Mouse (Mus musculus): Measurements from ENCODE around the gene Casq2.

Gene Casq2

GRCm38 (mm10) chr3:102081862-102082261 is 4.4 kb upstream of the Casq2 start:
- DNase-seq (ENCODE audit: low read depth), result peak; percentile 51

GRCm38 (mm10) chr3:102083589-102084230 is 2.5 kb upstream of the Casq2 start:
- DNase-seq (ENCODE audit: low read depth), result no peak

GRCm38 (mm10) chr3:102084833-102085491 is 1.3 kb upstream of the Casq2 start:
- DNase-seq (ENCODE audit: low read depth), result no peak

GRCm38 (mm10) chr3:102085719-102086118 is 496 bp upstream of the Casq2 start:
- no peak for DNase-seq (ENCODE audit: low read depth)

GRCm38 (mm10) chr3:102094841-102095240 is 8.6 kb downstream of the Casq2 start:
- DNase-seq (ENCODE audit: low read depth), result no peak

GRCm38 (mm10) chr3:102095412-102095811 is 9.2 kb downstream of the Casq2 start:
- DNase-seq (ENCODE audit: low read depth), result no peak

GRCm38 (mm10) chr3:102096366-102096765 is 10.2 kb downstream of the Casq2 start:
- no peak for DNase-seq (ENCODE audit: low read depth)

- DNase-seq (ENCODE audit: low read depth), result no peak
These were observed 10.8 kb downstream of the Casq2 start for GRCm38 (mm10) chr3:102096976-102097375.

- DNase-seq (ENCODE audit: low read depth), result no peak
These were observed 13.0 kb downstream of the Casq2 start for GRCm38 (mm10) chr3:102099242-102099641.

GRCm38 (mm10) chr3:102099793-102100192 is 13.6 kb downstream of the Casq2 start:
- no peak for DNase-seq (ENCODE audit: low read depth)

GRCm38 (mm10) chr3:102101445-102101844 is 15.2 kb downstream of the Casq2 start:
- no peak for DNase-seq (ENCODE audit: low read depth)

- DNase-seq (ENCODE audit: low read depth), result no peak
These were observed 17.8 kb downstream of the Casq2 start for GRCm38 (mm10) chr3:102103811-102104565.

- DNase-seq (ENCODE audit: low read depth), result no peak
These were observed 22.0 kb downstream of the Casq2 start for GRCm38 (mm10) chr3:102108201-102108600.

GRCm38 (mm10) chr3:102111979-102112599 is 25.9 kb downstream of the Casq2 start:
- no peak for DNase-seq (ENCODE audit: low read depth)

GRCm38 (mm10) chr3:102120947-102121346 is 34.7 kb downstream of the Casq2 start:
- no peak for DNase-seq (ENCODE audit: low read depth)

- DNase-seq (ENCODE audit: low read depth), result no peak
These were observed 35.8 kb downstream of the Casq2 start for GRCm38 (mm10) chr3:102122046-102122445.

- no peak for DNase-seq (ENCODE audit: low read depth)
These were observed 37.4 kb downstream of the Casq2 start for GRCm38 (mm10) chr3:102123654-102124053.

- no peak for DNase-seq (ENCODE audit: low read depth)
These were observed 39.3 kb downstream of the Casq2 start for GRCm38 (mm10) chr3:102125546-102125945.

GRCm38 (mm10) chr3:102127114-102127513 is 40.9 kb downstream of the Casq2 start:
- no peak for DNase-seq (ENCODE audit: low read depth)

- no peak for DNase-seq (ENCODE audit: low read depth)
These were observed 42.0 kb downstream of the Casq2 start for GRCm38 (mm10) chr3:102128242-102128641.

- no peak for DNase-seq (ENCODE audit: low read depth)
These were observed 44.3 kb downstream of the Casq2 start for GRCm38 (mm10) chr3:102130478-102130877.

GRCm38 (mm10) chr3:102131627-102132324 is 45.6 kb downstream of the Casq2 start:
- DNase-seq (ENCODE audit: low read depth), result no peak

Measured in c-Kit-positive CD71-negative TER-119-negative erythroid progenitor cells, embryonic 14.5 days (primary cell).